Mouse (Mus musculus): ENCODE results near the gene Ankrd11. TPM values are rescaled to one million over a fixed set of nuclear protein-coding genes. Genes with fewer than 3 reads are reported as not detected.
"Not testable (repeated sequence)": the region's sequence is repeated elsewhere in the genome, so short reads cannot be mapped to it uniquely, and the experiment has no call there.

Gene Ankrd11
- polyA plus RNA-seq, 1 experiment from 2014 or later, result 13.6 TPM

DNA sequence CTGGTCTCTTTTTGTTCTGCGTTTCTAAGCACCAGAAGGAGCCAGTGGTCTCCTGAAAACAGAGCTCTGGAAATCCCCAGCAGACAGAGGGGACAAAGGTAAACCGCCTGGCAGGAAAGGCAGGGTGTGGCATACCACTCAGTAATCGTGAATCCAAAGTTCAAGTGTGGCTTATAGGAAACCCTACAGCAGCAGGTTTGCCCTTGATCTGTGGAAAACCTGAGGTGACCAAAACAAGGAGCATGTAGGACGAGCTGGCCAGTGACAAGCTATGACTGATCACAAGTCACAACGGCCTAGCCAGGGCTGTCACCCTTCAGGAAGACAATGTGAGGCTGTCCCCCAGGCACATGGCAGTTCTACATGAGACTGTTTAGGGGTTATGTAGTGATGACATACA is 9.4 kb upstream of the Ankrd11 start:
- Histone ChIP-seq H3K4me2 (no peak overlapping the region), H3K4me3 (replicated peaks) (no peak overlapping the region), H3K27me3 (no peaks in the 10 kb centered on the region), H3K9me3 (replicated peaks) (no peaks in the 10 kb centered on the region), H3K36me3 (no peaks in the 10 kb centered on the region), H3K4me1 (replicated peaks) (peaks cover 6% of the 10 kb centered on the region; the same call in 1 of the 2 replicates), H3K27ac (peak overlapping the region; percentile 69), H3K9ac (no peak overlapping the region)
- peak; percentile 51; the same call in 1 of the 2 replicates for ATAC-seq (ENCODE audit: low read depth)
- 55% methylated on average over 5 of the region's 5 CpGs for WGBS (ENCODE audit: insufficient replicate concordance)
- DNase-seq, result no peak

DNA sequence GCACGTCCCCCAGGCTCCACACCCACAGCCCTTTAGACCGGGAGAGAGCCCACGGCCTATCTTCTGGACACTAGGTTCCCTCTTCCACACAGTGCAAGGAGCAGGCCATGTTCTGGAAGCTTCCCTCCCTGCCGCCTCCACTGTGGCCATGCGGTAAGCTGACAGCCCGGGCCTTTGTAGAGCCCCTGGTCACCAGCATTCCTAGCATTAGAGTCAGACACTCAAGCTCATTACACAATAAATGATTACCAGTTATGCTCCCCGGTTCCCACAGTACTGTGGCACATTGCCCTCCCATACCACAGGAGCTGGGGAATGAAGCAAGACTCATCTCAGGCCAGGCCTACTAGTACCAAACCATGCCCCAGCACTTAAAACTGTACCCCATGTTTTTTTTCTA is 6.3 kb upstream of the Ankrd11 start:
- 76% methylated on average over 7 of the region's 7 CpGs for WGBS (ENCODE audit: insufficient replicate concordance)
- Histone ChIP-seq H3K4me1 (replicated peaks) (peaks cover 31% of the 10 kb centered on the region), H3K27me3 (no peaks in the 10 kb centered on the region), H3K36me3 (0 out of 2 replicates have a peak, but pooled peaks cover 3% of the 10 kb centered on the region), H3K9ac (no peak overlapping the region), H3K4me2 (no peak overlapping the region), H3K4me3 (replicated peaks) (no peak overlapping the region), H3K9me3 (replicated peaks) (no peaks in the 10 kb centered on the region), H3K27ac (no peak overlapping the region)
- ATAC-seq (ENCODE audit: low read depth), result no peak
- DNase-seq, result no peak

DNA sequence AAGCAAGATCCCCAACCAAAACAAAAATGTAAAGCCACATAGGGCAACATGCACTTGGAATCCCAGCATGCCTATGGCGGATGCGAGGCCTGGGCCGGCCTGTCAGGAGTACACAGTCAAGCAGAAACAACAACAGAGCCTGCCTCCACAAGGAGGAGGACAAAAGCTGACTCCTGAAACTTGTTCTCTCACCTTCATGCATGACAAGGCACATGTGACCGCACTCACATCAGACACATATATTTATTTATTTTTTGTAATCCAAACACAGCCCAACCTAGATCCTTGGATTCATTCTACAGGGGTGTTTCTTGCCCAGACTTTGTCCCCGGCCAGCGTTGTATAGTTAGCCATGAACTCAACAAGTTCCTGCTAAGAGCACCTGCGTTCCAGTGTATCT is 5.8 kb upstream of the Ankrd11 start:
- Histone ChIP-seq H3K27me3 (no peaks in the 10 kb centered on the region), H3K4me1 (replicated peaks) (peaks cover 34% of the 10 kb centered on the region), H3K36me3 (0 out of 2 replicates have a peak, but pooled peaks cover 3% of the 10 kb centered on the region), H3K4me3 (replicated peaks) (no peak overlapping the region), H3K27ac (no peak overlapping the region), H3K4me2 (no peak overlapping the region), H3K9me3 (replicated peaks) (no peaks in the 10 kb centered on the region), H3K9ac (no peak overlapping the region)
- no peak for ATAC-seq (ENCODE audit: low read depth)
- WGBS (ENCODE audit: insufficient replicate concordance), result 86% methylated on average over 7 of the region's 7 CpGs
- no peak for DNase-seq

DNA sequence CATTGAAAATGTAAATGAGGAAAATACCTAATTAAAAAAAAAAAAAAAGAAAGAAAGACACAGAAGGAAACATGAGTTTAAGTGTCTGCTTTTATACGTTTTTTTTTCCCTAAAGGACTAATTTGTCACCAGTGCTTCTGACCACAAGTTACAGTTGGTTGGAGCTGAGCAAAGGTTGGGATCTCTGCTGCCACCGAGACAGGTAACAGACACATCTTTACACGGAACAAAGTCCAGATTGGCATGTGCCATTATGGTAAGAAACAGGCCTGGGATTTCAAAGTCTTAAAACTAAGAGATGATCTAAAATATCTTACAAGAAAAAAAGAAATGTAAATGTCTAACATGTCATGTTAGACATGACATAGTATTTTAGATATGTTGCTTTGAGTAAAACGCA is 4.6 kb upstream of the Ankrd11 start:
- Histone ChIP-seq H3K4me2 (no peak overlapping the region), H3K9ac (no peak overlapping the region), H3K27me3 (no peaks in the 10 kb centered on the region), H3K27ac (no peak overlapping the region), H3K4me1 (replicated peaks) (peaks cover 34% of the 10 kb centered on the region), H3K9me3 (replicated peaks) (no peaks in the 10 kb centered on the region), H3K36me3 (0 out of 2 replicates have a peak, but pooled peaks cover 3% of the 10 kb centered on the region), H3K4me3 (replicated peaks) (no peak overlapping the region)
- DNase-seq (no peak), ATAC-seq (ENCODE audit: low read depth) (no peak)
- 68% methylated on average over 4 of the region's 4 CpGs for WGBS (ENCODE audit: insufficient replicate concordance)

DNA sequence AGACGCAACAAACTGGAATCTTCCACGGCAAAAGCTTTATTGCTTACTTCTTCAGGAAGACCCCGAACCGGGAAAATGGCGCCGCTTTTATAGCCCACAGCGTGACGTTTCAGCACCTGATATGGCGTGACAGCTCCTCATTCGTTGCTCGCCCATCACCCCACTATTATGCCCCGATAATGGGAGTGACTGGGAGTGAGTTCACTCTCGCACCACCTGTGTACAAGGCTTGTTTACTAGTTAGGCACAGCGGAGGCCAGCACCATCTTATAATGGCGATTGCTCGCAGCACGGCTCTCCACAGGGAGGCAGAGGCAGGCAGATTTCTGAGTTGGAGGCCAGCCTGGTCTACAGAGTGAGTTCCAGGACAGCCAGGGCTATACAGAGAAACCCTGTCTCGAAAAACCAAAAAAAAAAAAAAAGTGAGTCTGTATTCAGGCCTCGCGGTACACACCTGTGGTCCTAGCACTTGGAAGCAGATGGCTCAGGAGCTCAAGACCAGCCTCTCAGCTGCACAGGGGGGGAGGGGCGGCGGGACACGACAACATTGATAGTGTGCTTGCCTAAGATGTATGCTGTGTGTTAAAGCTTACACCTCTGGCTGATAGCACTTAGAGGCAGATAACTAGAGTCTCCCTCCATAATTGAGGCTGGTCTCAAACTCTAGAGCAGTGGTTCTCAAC is 2.8 kb upstream of the Ankrd11 start:
- DNase-seq; ATAC-seq (ENCODE audit: low read depth); H3K27ac ChIP-seq; H3K9me3 ChIP-seq (replicated peaks); H3K9ac ChIP-seq; H3K27me3 ChIP-seq; H3K4me3 ChIP-seq (replicated peaks); H3K36me3 ChIP-seq: not testable (repeated sequence)
- peak overlapping the region; percentile 90; the same call in 1 of the 2 replicates for H3K4me2 ChIP-seq
- WGBS (ENCODE audit: insufficient replicate concordance), result 85% methylated on average over 23 of the region's 23 CpGs
- H3K4me1 ChIP-seq (replicated peaks), result peaks cover 39% of the 10 kb centered on the region

DNA sequence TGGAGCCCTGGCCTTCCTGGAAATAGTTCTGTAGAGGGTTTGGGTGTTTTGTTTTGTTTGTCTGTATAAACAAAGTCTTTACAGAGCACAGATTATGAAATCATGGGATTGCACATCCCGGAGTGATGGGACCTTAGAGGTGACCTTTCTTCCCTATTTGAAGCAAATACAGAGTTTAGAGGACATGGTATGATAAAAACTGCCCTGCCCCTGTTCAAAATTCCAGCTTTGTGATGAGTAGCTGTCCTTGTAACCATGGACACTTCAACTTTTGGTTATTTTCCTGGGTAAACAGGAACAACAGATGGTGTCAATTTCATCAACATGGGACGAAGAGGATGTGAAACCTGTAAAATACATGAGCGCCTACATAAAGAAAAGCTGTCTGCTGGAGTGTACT is 1.9 kb upstream of the Ankrd11 start:
- Histone ChIP-seq H3K9me3 (replicated peaks) (no peaks in the 10 kb centered on the region), H3K27me3 (no peaks in the 10 kb centered on the region), H3K27ac (no peak overlapping the region; the same call in 1 of the 2 replicates), H3K4me2 (peak overlapping the region; percentile 90), H3K36me3 (0 out of 2 replicates have a peak, but pooled peaks cover 3% of the 10 kb centered on the region), H3K4me3 (replicated peaks) (peak overlapping the region; percentile 100), H3K9ac (peak overlapping the region; percentile 97), H3K4me1 (replicated peaks) (peaks cover 48% of the 10 kb centered on the region)
- WGBS (ENCODE audit: insufficient replicate concordance), result 80% methylated on average over 3 of the region's 3 CpGs
- ATAC-seq (ENCODE audit: low read depth) (no peak), DNase-seq (no peak)

DNA sequence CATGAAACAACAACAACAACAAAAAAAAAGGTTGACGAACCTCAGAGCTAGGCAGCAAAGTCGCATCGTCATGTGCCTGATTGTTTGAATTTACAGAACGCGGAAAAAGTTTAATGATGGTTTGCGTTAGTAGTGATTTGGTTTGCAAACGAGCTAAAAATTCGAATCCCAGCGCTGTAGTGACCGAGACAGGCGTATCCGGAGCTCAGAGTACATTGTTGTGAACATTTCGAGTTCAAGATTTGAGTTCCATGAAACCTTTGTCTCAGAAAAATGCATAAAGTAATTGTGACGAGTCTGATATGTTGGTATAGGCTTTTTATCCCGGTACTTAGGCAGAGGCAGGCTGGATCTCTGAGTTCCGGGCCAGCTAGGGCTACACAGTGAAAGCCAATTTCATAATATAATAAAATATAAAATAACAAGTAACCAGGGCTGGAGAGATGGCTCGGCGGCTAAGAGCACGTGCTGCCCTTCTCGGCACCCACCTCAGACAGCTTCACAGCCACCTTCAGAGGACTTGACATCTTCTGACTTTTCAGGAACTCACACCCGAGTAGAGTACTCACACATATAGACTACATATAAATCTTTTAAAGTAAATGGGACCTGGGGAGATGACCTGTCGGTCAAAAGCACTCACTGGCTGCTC is 1.0 kb upstream of the Ankrd11 start:
- H3K36me3 ChIP-seq, result 0 out of 2 replicates have a peak, but pooled peaks cover 3% of the 10 kb centered on the region
- peak overlapping the region; percentile 97 for H3K9ac ChIP-seq
- H3K27me3 ChIP-seq, result no peaks in the 10 kb centered on the region
- H3K27ac ChIP-seq, result peak overlapping the region; percentile 100
- H3K4me3 ChIP-seq (replicated peaks), result peak overlapping the region; percentile 100
- H3K4me1 ChIP-seq (replicated peaks), result peaks cover 57% of the 10 kb centered on the region
- DNase-seq, result no peak
- H3K4me2 ChIP-seq, result peak overlapping the region; percentile 90
- no peak for ATAC-seq (ENCODE audit: low read depth)
- 14% methylated on average over 22 of the region's 22 CpGs for WGBS (ENCODE audit: insufficient replicate concordance)
- H3K9me3 ChIP-seq (replicated peaks), result no peaks in the 10 kb centered on the region

DNA sequence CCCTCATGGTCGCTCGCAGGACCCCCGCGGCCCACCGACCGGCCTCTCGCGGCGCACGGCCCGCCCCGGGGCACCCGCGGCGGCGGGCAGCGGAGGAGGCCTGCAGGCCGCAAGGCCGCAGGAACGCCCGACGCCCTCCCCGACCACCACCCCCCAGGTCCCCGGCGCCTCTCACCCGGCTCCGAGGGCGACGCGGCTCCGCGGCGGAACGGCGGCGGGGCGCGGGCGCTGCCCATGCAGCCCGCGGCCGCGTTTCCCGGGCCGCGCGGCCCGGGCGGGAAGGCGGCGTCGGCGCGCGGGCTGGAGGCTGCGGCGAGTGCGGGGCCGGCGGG is 337 bp downstream of the Ankrd11 start:
- Histone ChIP-seq H3K4me3 (replicated peaks) (peak overlapping the region; percentile 100), H3K4me1 (replicated peaks) (peaks cover 70% of the 10 kb centered on the region), H3K9ac (peak overlapping the region; percentile 100), H3K27ac (peak overlapping the region; percentile 94), H3K4me2 (peak overlapping the region; percentile 88), H3K27me3 (no peaks in the 10 kb centered on the region), H3K9me3 (replicated peaks) (no peaks in the 10 kb centered on the region), H3K36me3 (0 out of 2 replicates have a peak, but pooled peaks cover 3% of the 10 kb centered on the region)
- WGBS (ENCODE audit: insufficient replicate concordance), result 2% methylated on average over 42 of the region's 60 CpGs
- DNase-seq, result no peak
- no peak; the same call in 1 of the 2 replicates for ATAC-seq (ENCODE audit: low read depth)

DNA sequence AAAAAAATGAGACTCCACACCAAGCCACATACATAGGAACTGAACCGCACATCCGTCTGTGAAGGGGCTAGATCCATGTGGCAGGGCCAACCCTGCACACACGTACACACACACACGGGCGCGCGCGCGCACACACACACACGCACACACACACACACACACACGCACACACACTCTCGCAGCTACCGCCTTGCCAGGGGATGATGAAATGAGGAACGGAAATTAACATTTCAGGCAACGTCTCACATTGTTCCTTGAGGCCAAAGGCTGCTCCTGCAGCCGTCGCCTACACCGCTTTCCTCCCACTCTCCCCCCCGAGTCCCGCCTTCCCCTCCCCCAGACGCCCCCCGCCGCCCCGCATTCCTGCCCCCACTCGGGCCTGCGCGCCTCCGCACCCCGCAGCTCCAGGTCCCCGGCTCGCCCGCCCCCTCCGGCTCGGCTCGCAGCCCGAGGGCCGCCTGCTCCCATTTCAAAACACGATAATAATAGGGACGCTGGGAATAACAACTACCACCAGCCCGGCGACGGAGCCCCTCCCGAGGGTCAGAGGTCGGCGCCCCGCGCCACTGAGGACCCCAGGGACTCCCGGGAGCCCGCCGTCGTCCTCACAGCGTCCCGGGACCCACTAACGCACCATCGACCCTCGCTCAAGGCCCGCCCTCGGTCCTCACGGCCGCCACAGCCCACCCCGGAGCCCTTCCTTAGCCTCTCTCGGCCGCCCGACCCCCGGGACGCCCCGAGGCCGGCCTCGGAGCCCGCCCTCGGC is 886 bp downstream of the Ankrd11 start:
- H3K4me2 ChIP-seq, result peak overlapping the region; percentile 88
- no peaks in the 10 kb centered on the region for H3K27me3 ChIP-seq
- H3K4me1 ChIP-seq (replicated peaks), result peaks cover 76% of the 10 kb centered on the region
- peak overlapping the region; percentile 100 for H3K4me3 ChIP-seq (replicated peaks)
- under 1% methylated on average over 63 of the region's 71 CpGs for WGBS (ENCODE audit: insufficient replicate concordance)
- H3K27ac ChIP-seq, result peak overlapping the region; percentile 94
- ATAC-seq (ENCODE audit: low read depth) (no peak), DNase-seq (peak; percentile 37)
- H3K9me3 ChIP-seq (replicated peaks), result no peaks in the 10 kb centered on the region
- H3K9ac ChIP-seq, result peak overlapping the region; percentile 100
- H3K36me3 ChIP-seq, result 0 out of 2 replicates have a peak, but pooled peaks cover 3% of the 10 kb centered on the region

DNA sequence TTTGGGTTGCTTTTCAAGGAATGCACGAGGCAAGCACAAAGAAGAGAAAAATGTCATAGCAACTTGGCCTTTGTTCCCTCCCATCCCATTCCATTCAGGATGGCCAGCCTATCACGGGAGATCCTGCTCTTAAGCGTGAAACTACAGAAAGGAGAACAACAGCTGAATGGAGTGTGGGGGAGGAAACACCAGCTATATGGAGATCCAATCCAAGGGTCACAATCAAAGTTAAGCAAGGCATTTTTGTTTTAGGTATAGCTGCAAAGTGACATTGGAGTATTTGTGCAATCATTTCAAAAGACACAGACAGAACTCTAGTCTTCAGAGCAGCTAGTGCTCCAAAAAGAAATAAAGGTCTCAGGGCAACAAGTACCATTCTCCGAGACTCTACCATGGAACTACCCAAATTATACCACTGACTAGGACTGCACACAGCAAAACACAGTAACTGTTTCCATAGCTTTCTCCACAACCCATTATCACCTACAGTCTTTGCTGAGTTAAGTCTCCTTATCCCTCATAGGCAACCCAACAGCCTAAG is 1.9 kb downstream of the Ankrd11 start:
- WGBS (ENCODE audit: insufficient replicate concordance), result 26% methylated on average over 4 of the region's 4 CpGs
- Histone ChIP-seq H3K9me3 (replicated peaks) (no peaks in the 10 kb centered on the region), H3K4me2 (peak overlapping the region; percentile 88), H3K27ac (peak overlapping the region; percentile 94), H3K36me3 (0 out of 2 replicates have a peak, but pooled peaks cover 2% of the 10 kb centered on the region), H3K27me3 (no peaks in the 10 kb centered on the region), H3K4me3 (replicated peaks) (peak overlapping the region; percentile 100), H3K9ac (peak overlapping the region; percentile 100), H3K4me1 (replicated peaks) (peaks cover 79% of the 10 kb centered on the region)
- DNase-seq, result no peak
- ATAC-seq (ENCODE audit: low read depth), result no peak

Measured in liver, embryonic 13.5 days (tissue).